Mouse (Mus musculus) cortical plate, adult 2 months (tissue): Measurements from ENCODE around the gene Cit.

Source experiments
- CTCF ChIP-seq: fragments of 200-500 bp; IDR thresholded peaks from 2 replicates; pipeline ENCODE4 v1.5.1; 2011; ENCODE audit warnings: mild to moderate bottlenecking, control low read depth, low read length; ENCODE audit not compliant: insufficient read depth; ENCODE audit errors: extremely low read depth
- POLR2A ChIP-seq: fragments of 200-500 bp; IDR thresholded peaks from 2 replicates; pipeline ENCODE4 v1.6.1; 2011; ENCODE audit warnings: mild to moderate bottlenecking, low read length, control low read depth; ENCODE audit not compliant: insufficient read depth; ENCODE audit errors: extremely low read depth

DNA sequence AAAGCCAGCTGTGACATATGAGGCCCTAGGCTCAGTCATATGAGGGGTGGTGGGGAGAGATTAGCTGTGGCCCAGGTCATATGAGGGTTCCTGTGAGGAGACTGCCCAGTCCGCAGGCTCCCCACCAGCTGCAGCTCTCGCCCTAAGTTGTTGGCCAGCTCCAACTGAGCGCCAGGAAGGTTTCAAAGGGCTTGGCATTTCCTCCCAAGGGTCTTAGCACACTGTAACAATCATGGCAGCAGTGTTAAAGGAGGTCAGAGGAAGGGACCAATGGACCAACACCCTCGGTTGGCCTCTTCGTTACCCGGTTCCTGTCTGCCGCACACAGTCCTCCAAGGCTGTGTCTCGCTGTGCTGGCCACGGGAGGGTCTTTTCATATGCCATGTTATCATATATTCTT, 135.5 kb downstream of the Cit start:
- TF ChIP-seq CTCF (no peak), POLR2A (no peak)
